Mouse (Mus musculus) olfactory bulb, adult 2 months (tissue): ENCODE measurements around the gene AU022252. TPM values are rescaled to one million over a fixed set of nuclear protein-coding genes. Genes with fewer than 3 reads are reported as not detected.

ENCODE experiments used
- H3K27ac ChIP-seq: fragments of 200-500 bp; 2 replicates; pipeline ENCODE4 v1.5.1; 2012; ENCODE audit warnings: low read depth, low read length; ENCODE audit not compliant: insufficient read depth
- H3K4me1 ChIP-seq: fragments of 200-500 bp; 2 replicates; pipeline ENCODE4 v1.6.1; 2012; ENCODE audit warnings: low read length; ENCODE audit not compliant: control insufficient read depth, insufficient read depth
- H3K4me3 ChIP-seq: fragments of 200-500 bp; 2 replicates; pipeline ENCODE4 v1.5.1; 2012; ENCODE audit warnings: mild to moderate bottlenecking, low read depth, low read length, moderate library complexity; ENCODE audit not compliant: insufficient read depth
- CTCF ChIP-seq: fragments of 200-500 bp; IDR thresholded peaks from 2 replicates; pipeline ENCODE4 v1.5.1; 2012; ENCODE audit warnings: low read depth, mild to moderate bottlenecking, low read length, moderate library complexity; ENCODE audit not compliant: insufficient read depth
- POLR2A ChIP-seq: fragments of 200-500 bp; IDR thresholded peaks from 2 replicates; pipeline ENCODE4 v1.6.1; 2012; ENCODE audit warnings: mild to moderate bottlenecking, low read depth, low read length, moderate library complexity; ENCODE audit not compliant: insufficient read depth
- WGBS: fragments of 180-500 bp; shearing (Covaris S2); methylation state at CpG from one replicate; pipeline ENCODE4 v1.1.7; 2018; 5-methylcytosine and 5-hydroxymethylcytosine counted together
- polyA plus RNA-seq: library from polyadenylated mRNA; stranded (reverse); fragments of >200 nt; gene quantifications from 2 replicates; pipeline ENCODE4 v1.2.4, GENCODE M21; 2012; ENCODE audit warnings: low replicate concordance; ENCODE audit not compliant: missing spikeins, insufficient read depth, insufficient read length

AU022252 gene
- polyA plus RNA-seq, 1 experiment, result not detected

DNA sequence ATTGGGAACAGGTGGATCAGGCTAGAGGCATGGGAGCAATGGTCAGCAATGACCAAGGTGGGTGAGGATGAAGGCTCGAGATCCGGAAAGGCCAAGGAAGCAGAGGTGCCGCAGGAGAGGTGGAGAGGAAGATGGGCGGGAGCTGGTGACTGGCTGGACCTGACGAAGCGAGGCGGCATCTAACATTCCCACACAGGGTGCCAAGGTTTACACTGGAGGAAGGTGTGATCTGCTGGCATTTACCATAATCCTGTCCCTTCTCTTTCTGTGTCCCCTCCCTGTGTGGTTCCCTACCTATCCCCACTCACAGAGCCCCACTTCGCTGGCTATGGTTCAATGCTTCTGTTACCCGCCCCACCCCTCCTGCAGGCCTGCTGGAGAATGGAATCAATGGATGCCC is 13.4 kb upstream of the AU022252 start:
- peaks cover 18% of the 10 kb centered on the region for H3K4me1 ChIP-seq
- no peak overlapping the region for H3K27ac ChIP-seq
- no peak for TF ChIP-seq CTCF
- no peak for TF ChIP-seq POLR2A
- 82% methylated on average over 9 of the region's 9 CpGs for whole genome bisulfite sequencing
- H3K4me3 ChIP-seq, result no peak overlapping the region

DNA sequence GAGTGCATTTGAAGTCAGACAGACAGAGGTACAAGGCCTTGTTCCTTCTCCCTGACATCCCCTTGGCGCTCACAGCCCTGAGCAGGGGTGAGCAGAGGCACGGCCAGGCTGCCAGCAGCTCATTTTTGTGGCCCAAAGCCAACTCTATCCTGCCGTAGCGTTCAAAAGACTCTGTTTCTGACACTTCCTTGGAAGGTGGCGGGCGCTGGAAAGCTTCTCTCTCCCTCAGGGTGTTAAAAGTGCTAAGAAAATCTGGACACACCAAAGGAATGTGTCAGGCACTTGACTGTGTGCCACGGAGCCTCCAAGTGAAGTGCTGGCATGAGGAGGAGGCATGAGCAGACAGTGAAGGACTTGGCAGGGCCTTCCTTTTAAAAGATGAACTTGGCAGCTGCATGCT is 13.0 kb upstream of the AU022252 start:
- no peak overlapping the region for H3K4me3 ChIP-seq
- TF ChIP-seq CTCF, result no peak
- TF ChIP-seq POLR2A, result no peak
- H3K4me1 ChIP-seq, result peaks cover 18% of the 10 kb centered on the region
- WGBS, result 51% methylated on average over 7 of the region's 7 CpGs
- H3K27ac ChIP-seq, result no peak overlapping the region

DNA sequence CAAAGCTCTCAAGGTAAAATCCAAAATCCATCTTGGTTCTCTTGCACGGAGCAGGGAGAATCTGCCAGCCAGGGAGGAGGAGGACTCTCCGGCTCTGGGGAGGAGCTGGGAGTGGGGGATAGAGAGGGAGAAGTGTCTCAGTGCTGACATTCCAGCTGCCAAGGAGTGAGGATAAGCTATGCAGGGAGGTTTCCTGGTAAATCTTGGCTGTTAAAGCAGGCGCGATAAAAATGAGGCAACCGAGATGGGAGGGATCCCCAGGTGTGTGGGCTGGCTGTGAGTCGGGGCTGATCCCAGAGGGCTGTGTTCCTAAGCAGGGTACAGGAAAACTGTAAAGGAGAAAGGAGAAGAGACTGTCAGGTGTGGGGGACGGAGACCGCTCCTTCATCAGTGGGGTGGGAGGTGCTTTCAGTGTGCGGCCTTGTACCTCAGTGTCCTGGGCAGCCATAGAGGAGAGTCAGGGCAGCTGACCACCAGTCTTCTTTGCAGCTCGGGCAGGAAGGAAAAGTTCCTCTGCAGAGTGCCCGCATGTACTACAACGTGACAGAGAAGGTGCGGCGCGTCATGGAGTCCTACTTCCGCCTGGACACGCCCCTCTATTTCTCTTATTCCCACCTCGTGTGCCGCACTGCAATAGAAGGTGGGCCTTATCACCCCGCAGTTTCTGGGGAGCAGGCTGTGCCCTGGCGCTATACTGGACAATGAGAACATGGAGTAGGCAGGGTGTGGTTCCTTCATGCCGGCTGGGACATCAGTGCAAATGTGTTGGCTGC is 12.1 kb upstream of the AU022252 start:
- peaks cover 18% of the 10 kb centered on the region for H3K4me1 ChIP-seq
- H3K27ac ChIP-seq, result no peak overlapping the region
- H3K4me3 ChIP-seq, result no peak overlapping the region
- no peak for TF ChIP-seq CTCF
- no peak for TF ChIP-seq POLR2A
- 71% methylated on average over 22 of the region's 22 CpGs for WGBS

DNA sequence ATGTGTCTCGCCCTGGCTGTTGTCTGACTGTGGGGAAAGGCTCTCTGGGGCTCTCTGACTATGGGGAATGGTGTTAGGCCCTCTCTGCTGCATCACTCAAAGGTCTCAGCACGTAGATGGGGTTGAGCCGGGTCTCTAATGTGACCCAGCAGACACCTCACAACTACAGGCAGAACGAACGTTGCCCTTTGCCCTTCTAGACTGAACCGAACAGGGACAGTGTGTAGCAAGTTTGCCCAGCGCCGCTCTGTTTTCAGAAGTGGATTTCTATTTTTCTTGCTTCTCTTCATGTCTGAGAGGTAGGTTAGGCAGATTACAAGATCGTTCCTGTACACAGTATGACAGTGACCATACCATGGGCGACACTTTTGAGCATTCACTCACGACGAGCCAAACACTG is 10.1 kb upstream of the AU022252 start:
- TF ChIP-seq CTCF (no peak), POLR2A (no peak)
- Histone ChIP-seq H3K4me3 (no peak overlapping the region), H3K27ac (no peak overlapping the region), H3K4me1 (peaks cover 18% of the 10 kb centered on the region)
- 93% methylated on average over 12 of the region's 12 CpGs for WGBS

DNA sequence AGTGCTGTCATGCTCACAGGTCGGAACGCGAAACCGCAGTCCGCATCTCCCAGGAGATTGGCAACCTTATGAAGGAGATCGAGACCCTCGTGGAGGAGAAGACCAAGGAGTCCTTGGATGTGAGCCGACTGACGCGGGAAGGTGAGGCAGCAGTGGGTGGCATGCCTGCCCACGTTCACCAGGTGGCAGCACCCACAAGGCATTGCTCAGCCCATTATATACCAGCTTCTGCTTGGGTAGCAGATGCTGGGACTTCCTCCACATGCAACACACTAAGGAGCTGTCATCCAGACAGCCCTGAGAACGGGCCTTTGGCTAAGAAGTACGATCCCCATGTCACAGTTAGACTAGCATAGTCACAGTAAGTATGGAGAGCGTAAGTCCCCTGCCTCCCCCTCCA is 9.2 kb upstream of the AU022252 start:
- WGBS, result 74% methylated on average over 14 of the region's 14 CpGs
- no peak overlapping the region for H3K4me3 ChIP-seq
- peaks cover 10% of the 10 kb centered on the region for H3K4me1 ChIP-seq
- TF ChIP-seq CTCF, result no peak
- TF ChIP-seq POLR2A, result no peak
- no peak overlapping the region for H3K27ac ChIP-seq

DNA sequence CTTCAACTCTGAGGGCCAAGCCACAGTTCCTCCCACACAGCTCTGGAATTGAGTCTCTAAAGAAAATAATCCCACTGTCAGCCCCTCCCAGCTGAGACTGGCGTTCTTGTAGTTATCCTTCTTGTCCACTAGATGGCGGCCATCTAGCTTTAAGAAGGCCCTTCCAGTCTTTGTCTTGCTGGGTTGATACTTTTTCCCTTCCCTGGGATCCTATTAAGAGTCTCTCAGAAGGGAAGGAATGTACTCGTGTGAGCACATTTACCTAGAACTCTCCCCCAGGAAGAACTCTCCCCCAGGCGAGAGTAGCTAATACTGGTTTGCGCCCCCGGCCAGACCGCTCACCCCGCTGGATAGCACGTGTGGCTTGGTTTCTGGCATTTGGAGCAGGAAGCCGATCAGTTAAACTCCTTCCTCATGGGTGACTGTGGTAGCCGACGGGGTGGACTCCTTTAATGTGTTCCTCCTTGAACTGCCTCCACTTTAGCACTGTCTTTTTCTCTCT is 6.7 kb upstream of the AU022252 start:
- Histone ChIP-seq H3K4me1 (peaks cover 9% of the 10 kb centered on the region), H3K4me3 (no peak overlapping the region), H3K27ac (no peak overlapping the region)
- WGBS, result 31% methylated on average over 12 of the region's 12 CpGs
- TF ChIP-seq CTCF (no peak), POLR2A (no peak)

DNA sequence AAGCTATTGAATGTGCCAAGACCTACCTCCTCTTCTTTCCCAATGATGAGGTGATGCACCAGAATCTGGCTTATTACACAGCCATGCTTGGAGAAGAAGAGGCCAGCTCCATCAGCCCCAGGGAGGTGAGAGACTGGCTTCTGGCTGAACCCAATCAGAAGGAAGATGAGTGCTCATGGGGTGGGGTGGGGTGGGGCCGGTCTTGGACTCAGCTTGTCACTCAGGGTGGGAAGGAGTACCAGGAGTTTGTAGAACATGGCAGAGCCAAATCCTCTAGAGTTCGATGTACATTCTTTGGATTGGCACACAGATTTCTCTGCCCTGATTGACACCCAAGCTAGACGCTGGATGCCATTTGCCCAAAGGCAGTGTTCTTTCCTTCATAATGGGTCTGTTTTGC is 6.1 kb upstream of the AU022252 start:
- no peak overlapping the region for H3K4me3 ChIP-seq
- WGBS, result 53% methylated on average over 3 of the region's 3 CpGs
- H3K27ac ChIP-seq, result no peak overlapping the region
- H3K4me1 ChIP-seq, result peaks cover 10% of the 10 kb centered on the region
- TF ChIP-seq CTCF (no peak), POLR2A (no peak)

DNA sequence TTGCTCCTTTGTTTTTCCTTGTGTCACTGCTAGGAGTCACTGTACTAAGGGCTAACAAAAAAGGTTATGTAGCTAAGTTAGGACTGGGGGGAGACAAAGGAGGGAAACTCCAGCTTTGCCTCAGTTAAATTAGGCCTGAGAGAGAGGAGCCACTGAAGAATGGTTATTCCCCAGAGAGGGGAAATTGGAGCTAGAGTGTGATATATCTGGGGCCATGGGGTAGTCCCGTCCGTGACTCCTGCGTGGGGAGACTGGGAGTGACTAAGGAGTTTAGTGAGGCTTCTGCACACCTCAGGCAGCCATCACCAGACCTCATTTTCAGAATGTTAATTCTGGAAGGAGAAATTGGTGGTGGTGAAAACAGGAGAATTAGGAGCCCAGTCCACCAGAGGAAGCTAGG is 1.8 kb upstream of the AU022252 start:
- 81% methylated on average over 3 of the region's 3 CpGs for WGBS
- Histone ChIP-seq H3K4me1 (peaks cover 9% of the 10 kb centered on the region), H3K4me3 (no peak overlapping the region), H3K27ac (no peak overlapping the region)
- TF ChIP-seq POLR2A (no peak), CTCF (no peak)

DNA sequence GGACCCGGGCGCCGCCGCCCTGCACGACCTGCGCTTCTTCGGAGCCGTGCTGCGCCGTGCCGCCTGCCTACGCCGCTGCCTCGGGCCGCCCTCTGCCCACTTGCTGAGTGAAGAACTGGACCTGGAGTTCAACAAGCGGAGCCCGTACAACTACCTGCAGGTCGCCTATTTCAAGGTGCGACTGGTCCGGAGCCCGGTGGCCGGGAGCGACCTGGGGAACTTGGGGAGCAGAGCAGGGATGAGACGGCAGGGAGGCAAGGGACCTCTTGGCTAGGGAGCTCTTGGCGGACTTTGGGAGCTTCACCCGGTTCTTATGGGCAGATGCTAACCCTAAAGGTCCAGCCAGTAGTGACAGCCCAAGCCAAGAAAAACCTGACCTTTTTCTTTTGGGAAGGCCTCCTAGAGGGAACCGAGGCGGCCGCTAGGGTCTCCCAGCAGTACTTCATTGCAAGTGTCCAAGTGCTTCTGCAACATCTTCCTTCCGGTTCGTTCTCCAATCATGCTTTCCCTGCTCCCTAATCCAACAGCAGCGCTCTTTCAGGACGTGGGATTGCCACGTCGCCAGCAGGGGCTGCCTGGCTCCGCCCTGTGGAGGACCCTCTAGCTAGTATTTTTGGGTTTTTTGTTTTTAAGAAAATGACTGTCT is 867 bp upstream of the AU022252 start:
- H3K4me1 ChIP-seq, result peaks cover 7% of the 10 kb centered on the region
- no peak overlapping the region for H3K27ac ChIP-seq
- H3K4me3 ChIP-seq, result peak overlapping the region; percentile 90
- TF ChIP-seq POLR2A (0 out of 2 replicates have a peak, but pooled peaks have one; percentile 19), CTCF (peak; percentile 14; the same call in 1 of the 2 replicates)
- under 1% methylated on average over 36 of the region's 36 CpGs for WGBS

DNA sequence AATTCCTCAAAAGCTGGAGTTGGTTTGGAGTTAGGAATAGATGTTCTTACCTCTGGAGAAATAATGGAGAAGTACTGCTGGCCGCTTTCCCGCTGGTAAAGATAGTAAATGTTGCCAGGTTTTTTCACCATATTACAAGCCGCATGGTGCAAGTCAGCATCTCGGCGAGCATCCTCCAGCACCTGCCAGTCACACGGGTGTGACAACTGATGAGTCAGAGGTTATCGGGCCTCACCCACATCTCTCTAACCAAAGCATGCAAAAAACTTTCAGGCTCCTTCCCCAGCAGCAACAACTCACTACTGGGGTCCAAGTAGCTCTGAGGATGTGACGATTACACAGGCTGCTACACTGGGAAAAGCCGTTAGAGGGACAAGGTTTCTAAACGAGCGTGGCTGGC is 5.8 kb downstream of the AU022252 start:
- no peaks in the 10 kb centered on the region for H3K4me1 ChIP-seq
- H3K27ac ChIP-seq, result no peak overlapping the region
- TF ChIP-seq CTCF (no peak), POLR2A (no peak)
- WGBS, result 93% methylated on average over 11 of the region's 11 CpGs
- H3K4me3 ChIP-seq, result no peak overlapping the region
